Mouse (Mus musculus) mouse trophoblast stem cell (cell line): Measurements from ENCODE around the gene Hoxd13.

Experiments used
- in situ Hi-C, 2 experiments: fragments of 300-500 bp; cut with MseI, MboI; formaldehyde crosslinking; loops; 2 replicates in 1 of 2; 3 replicates in 1 of 2; pipeline ENCODE4 v1.15.1; 2025

The Hoxd13 gene

DNA sequence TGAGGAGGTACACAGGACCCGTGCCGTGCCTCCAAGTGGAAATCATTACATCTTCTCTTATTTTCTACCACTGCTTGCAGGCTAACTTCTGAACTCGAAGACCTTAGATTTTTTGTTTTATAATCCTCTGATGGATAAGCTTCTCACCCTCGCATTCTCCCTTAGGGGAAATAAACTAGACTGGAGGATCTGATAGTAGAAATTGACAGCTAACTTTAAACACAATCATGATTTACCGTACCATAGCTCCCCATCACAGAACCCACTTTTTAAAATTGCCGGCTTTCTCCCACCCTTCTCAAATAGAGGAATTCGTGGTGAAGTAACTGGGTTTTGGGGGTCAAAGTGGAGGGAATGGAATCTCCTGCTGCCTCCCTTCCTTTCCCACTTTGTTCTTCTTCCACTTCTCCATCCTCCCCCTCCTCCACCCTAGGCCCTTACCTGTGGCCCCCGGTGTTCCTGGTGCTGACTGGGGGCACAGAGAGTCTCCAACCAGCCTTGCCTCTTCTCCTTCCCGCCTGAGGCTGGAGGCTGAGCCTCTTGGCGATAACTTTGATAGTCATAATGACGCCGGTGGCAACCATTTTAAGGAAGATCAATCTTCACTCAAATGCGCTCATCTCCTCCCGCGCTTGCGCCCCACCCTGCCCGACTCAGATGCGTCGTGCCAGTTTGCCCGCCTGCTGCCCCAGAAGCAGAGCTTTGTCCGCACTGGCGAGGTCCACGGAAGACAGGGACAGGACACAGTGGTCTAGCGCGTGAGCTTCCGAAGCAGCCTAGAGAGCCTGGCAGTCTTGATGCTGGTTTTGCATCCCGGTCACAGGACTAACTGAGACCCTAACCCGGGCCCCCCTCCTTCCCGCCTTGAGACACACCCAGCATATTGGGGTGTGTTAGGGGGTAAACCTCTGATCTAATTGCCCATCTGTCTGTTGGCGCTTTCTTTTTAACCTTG lies 7.4 kb upstream of the Hoxd13 start:
- in situ Hi-C loops: loop anchor here (10.0 kb wide), 2 partner anchors 356 to 366 kb away; no protein-coding TSS in a partner anchor

DNA sequence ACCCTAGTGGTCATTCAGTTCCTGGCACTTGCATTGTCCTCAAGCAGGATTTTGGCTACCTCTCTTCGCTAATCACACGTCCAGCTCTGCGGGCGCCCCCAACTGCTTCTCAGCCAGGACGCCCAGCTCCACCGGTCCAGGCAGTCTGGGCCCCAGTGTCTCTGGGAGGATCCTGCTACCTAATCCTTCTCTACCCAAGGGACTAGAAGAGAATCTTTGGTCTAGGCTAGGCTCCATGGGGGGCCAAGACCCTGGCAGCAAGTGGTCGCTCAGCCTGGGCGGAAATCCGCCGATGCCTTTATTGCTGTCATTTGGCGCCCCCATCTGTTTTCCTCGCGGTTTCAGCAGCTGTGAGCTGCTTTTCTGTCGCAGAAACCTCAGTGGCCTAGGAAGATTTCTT lies 6.4 kb upstream of the Hoxd13 start:
- in situ Hi-C loops: loop anchor here (10.0 kb wide), 2 partner anchors 357 to 367 kb away; no protein-coding TSS in a partner anchor

DNA sequence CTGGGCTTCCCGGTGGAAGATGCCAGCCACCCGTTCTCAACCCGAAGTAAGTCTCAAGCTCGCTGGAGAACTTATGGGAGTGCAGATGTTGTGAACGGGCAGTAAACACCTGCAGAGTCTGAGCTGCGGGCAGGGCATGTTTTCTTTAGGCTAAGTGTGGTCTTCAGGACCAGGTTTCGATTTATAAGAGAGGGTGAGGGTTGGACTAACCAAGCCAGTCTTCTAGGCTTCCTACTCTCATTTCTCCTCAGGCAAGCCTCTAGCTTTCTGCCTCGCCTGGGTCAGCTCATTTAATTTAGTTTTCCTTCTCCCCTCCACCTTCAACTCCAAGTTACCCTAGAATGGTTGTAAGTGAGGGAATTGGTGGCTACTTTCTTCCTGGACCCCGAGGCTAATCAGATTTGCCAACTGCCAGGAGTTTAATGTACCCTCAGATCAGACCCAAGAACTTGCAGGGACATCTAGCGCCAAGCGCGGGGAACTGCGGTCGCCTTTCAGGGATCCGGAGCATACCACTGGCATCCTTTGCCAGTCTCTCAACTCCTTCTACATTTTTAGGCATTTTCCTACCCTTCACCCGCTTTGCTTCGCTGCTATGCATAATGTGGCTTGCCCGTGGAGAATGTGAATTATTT lies 4.7 kb upstream of the Hoxd13 start:
- in situ Hi-C loops: loop anchor here (10.0 kb wide), 2 partner anchors 359 to 369 kb away; no protein-coding TSS in a partner anchor

DNA sequence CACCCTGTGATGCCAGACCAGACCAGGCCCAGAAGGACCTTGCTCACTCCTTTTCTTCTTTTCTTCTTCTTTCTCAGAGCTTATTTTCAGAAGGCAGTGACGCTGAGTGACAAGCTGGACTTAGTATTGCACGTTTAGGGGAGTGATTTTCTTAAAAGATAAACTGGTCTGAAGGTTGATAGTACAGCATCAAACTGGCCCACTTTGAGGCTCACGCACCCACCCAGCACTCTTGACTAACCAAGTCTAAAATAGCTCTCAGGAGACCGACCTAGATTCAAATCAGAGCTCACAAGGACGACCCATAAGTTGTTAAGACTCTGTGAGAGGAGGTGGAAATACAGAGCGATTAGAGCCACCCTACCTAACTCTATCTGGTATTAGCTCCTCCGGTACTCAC lies 1.7 kb upstream of the Hoxd13 start:
- in situ Hi-C loops: loop anchor here (10.0 kb wide), 2 partner anchors 362 to 372 kb away; no protein-coding TSS in a partner anchor

DNA sequence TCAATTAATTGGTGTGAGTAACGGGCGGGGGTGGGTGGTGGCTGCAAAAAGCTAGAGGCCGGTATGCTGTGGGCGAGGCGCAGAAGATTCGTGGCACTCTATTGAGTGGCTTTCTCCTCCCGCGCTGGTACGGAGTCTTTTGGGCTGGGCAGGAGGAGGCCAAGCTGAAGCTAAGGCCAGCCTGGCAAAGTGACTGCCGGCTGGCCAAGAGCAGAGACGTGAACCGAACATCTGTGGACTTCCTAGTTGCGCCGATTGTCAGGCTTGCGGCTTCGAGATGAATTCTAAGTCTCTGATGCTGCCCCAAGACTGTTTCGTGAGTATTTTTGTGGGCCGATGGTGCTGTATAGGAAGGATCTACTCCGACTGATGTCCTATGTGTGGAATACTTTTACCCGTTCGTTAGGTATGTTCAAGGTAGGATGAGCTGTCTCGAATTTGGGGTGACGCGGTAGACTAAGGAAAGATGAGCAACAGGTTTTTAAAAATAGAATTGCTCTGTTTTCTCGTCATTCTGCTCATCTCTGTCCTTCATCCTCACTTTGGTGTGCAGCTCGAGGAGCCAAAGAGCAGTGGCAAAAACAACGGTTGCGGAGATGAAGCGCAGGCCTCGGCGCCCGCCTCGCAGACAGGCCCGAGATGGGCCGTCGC lies 794 bp upstream of the Hoxd13 start:
- in situ Hi-C loops: loop anchor here (10.0 kb wide), 2 partner anchors 363 to 373 kb away; no protein-coding TSS in a partner anchor

DNA sequence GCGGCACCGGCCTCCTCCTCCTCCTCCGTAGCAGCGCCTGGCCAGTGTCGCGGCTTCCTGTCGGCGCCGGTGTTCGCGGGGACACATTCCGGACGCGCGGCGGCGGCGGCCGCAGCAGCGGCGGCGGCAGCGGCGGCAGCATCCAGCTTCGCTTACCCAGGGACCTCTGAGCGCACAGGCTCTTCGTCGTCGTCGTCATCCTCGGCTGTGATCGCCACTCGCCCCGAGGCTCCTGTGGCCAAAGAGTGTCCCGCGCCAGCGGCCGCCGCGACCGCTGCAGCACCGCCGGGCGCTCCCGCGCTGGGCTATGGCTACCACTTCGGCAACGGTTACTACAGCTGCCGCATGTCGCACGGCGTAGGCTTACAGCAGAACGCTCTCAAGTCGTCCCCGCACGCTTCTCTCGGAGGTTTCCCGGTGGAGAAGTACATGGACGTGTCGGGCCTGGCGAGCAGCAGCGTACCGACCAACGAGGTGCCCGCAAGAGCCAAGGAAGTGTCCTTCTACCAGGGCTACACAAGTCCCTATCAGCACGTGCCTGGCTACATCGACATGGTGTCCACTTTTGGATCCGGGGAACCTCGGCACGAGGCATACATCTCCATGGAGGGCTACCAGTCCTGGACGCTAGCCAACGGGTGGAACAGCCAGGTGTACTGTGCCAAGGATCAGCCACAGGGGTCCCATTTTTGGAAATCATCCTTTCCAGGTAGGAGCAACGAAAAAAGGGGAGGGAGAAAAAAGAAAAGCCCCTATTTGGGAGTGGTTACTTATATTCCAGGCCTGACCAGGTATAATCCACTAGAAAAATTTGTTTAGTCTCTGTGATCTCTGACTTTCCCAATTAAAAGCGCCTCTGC lies 490 bp downstream of the Hoxd13 start:
- in situ Hi-C loops: loop anchor here (10.0 kb wide), 2 partner anchors 364 to 374 kb away; no protein-coding TSS in a partner anchor

DNA sequence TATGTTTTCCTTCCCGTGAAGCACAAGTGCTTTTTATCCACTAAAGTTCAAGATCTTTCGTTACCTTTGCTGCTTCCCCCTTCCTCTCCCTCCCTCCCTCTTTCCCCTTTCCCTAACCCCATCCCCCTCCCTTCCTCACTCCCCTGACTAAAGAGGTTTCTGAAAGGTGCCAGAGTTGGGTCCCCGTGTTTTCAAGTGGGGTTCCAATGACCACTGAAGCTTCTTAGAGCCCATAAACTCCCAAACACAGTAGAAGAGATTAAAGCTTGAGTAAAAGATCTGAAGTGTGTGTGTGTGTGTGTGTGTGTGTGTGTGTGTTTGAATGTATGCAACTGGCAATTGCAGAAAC lies 1.1 kb downstream of the Hoxd13 start:
- in situ Hi-C loops: loop anchor here (10.0 kb wide), 2 partner anchors 364 to 374 kb away; no protein-coding TSS in a partner anchor

DNA sequence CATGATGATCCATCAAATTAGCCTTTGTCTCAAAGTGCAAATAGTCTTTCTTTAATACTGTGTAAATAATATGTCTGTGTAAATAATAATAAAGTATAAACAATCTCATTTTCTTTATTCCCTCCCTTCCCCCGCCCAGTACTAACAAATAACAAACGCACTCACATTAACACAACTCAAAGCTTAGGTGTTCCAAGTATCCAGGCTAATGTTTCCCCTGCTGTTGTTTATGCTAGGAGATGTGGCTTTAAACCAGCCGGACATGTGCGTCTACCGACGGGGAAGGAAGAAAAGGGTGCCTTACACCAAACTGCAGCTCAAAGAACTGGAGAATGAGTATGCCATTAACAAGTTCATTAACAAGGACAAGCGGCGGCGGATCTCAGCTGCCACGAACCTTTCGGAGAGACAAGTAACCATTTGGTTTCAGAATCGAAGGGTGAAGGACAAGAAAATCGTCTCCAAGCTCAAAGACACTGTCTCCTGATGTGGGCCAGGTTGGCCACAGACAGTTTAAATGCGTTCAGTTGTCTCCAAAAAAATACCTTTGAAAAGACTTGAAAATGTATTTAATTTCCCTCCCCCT lies 1.6 kb downstream of the Hoxd13 start:
- in situ Hi-C loops: loop anchor here (10.0 kb wide), 2 partner anchors 365 to 375 kb away; no protein-coding TSS in a partner anchor

DNA sequence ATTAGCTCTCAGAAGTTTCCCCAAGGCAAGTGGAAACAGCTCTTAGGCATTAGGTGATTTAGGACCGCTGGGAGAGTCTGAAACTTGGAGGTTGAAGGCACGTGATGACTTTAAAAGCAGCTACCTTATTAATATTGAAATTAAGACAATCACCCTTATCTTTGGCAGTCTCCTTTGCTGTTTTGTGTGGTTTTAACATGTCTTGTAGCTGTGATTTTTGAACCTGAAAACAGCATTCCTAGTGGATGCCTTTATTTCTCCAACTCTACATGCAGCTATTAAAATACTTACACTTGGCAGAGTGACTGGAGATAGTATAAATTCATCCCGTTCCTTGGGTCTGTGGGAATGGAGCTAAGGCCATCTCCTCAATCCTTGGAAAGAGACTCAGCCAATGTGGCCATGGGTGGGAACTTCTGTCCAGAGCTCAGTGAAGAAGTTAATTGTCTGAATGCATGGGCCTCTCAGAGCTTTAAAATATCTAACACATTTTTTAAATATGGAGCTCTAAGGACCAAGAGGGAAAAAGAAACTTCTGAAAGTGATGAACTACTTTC lies 2.6 kb downstream of the Hoxd13 start:
- in situ Hi-C loops: no loop called here

DNA sequence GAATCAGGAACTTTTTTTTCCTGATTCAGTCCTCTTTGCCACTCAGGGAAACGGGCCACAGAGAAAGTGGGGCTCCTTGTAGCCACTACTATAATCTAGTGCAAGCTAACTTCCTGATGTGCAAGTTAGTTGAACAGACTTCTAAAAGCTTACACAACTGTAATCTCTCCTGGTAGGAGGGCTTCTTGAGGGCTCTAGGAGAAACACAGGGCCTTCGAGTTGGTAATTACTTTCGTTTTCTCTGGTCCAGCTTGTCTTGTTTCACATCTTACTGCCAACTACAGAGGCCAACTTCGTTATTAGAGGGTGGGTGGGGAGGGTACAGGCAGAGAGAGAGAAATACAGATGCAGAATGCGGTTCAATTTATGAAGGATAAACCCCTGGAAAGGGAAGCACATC lies 3.7 kb downstream of the Hoxd13 start:
- in situ Hi-C loops: no loop called here

DNA sequence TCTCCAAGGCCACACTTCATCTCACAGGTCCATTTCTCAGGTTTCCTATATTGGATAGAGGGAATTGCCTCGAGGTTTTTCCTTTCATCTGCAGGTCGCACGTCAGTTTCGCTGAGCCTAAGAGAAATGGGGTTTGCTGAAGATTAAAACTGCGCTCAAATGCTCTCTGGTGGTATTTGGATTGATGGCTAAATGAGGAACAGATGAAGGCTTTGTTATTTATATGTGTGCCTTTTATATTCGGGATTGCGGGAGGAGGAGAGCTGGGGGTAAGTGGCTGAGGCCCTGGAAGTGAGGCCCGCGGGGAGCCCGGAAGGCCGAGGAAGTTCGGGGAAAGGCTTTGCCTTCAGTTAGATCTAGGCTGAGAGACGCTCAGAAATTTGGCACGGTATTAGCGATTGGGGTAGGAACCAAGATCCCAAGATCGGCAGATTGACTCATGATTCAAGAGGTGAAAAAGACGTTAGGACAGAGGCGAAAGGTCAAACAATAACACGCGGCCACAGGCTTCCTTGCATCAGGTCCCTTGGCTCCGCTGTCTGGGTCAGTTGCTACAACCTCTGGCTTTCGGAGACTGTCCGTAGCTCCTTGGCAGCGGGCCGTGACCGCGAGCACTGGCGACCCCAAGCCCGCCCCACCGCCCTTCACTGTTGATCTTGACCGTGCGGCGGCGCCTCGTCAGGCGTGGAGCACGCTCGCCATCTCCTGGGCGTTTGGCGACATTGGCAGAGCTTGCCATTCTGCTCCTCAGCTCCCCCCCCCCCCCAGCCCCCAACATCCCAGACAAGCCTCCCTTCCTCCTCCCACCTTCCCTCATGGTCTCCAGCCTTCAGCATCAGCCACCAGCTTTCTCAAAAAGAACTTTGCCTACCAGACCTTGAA lies 4.6 kb downstream of the Hoxd13 start:
- in situ Hi-C loops: no loop called here

DNA sequence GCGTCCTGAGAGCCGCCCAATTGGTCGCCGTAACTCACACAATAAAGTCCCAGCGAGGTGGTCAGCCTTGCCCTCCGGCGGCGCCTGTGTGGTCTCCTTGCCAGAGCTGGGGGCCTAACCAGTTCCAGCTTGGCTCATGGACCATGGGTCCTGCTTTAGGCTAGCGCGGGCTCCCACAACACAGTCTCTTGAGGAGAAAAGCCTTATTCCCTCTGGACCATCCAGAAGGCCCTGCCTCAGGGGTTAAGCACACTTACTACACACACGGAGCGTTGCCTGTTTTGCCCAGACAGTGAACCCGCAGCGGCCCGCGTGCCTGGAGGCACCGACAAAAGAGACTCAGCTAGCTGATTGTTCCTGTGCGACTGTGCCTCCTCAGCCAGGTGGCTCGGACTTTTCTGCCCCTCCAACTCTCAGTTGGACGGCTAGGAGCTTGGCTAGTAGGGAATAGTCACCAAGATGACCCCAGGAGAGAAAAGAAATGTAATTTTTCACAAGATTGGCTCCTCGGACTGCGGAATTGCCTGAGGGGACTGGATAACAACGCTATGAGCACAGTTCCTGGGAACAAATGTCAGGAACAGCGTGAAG lies 5.8 kb downstream of the Hoxd13 start:
- in situ Hi-C loops: no loop called here

DNA sequence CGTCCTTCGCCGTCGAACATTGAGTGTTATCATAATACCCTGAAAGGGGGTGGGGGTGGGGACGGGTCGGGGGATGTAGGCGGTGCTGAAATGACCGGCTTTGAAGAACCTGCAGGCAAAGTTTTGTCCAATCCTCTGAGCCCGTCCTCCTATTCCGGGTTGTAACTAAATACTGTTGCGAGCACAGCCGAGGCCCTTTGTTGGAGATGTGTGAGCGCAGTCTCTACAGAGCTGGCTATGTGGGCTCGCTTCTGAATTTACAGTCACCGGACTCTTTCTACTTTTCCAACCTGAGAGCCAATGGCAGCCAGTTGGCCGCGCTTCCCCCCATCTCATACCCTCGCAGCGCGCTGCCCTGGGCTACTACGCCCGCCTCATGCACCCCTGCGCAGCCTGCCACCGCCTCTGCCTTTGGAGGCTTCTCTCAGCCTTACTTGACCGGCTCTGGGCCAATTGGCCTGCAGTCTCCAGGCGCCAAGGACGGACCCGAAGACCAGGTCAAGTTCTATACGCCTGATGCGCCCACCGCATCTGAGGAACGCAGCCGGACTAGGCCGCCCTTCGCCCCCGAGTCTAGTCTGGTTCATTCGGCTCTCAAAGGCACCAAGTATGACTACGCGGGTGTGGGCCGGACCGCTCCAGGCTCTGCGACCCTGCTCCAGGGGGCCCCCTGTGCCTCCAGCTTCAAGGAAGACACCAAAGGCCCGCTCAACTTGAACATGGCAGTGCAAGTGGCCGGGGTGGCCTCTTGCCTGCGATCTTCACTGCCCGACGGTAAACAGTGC lies 7.0 kb downstream of the Hoxd13 start, which contains the start of gene Hoxd12:
TSS of gene Hoxd12 (plus strand) at position 133 of the 785 bp plus-strand sequence.
- in situ Hi-C loops: no loop called here

DNA sequence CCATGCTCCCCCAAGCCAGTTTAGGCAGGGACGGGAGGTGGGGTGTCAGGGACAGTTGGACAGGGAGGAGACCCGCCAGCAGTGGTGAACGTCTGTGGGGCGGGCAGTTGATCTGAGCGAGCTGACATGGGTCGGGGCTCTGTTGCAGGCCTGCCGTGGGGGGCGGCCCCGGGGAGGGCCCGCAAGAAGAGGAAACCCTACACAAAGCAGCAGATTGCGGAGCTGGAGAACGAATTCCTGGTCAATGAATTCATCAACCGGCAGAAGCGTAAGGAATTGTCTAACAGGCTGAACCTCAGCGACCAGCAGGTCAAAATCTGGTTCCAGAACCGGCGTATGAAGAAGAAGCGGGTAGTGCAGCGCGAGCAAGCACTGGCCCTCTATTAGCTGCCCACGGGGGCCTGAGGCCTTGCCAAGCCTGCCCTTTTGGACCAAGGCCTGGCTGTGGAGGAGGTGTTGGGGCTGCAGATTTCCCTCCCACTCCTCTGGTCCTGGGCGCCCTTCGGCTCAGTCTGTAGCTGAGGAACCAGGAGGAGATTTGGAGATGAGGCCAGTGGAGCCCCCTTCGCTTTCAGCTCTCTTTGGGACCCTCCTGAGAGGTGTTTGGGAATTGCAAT lies 7.7 kb downstream of the Hoxd13 start:
- in situ Hi-C loops: no loop called here

DNA sequence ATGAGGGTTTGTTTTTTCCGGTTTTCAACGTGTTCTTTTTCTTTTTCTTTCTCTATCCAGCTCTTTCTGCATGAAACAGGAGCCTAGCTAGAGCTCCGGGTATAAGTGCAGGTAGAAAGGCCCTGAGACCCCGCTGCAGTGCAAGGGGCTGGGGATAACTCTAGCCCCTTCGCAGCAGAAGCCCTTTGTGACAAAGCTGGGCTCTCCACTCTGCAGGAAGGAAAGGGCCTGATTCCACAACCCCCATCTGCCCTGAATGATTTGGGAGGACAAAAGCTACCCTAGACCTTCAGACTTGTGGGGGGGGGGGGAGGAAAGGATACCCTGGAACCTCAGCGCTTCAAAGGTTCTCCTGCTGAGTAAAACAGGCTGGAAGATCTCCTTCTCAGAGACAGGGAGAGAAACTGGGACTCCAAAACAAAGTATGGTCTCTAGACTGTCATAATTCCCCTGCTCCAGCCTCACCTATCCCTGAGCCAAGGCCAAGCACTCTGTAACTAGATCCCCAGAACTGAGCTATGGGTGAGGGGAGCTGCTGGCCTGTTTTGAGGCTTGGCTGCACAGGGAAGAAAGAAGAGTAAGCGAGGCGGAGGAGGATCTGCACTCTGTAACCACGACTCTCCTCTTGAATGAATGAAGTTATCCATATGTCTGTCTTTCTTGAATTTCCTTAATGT lies 8.4 kb downstream of the Hoxd13 start:
- in situ Hi-C loops: no loop called here

DNA sequence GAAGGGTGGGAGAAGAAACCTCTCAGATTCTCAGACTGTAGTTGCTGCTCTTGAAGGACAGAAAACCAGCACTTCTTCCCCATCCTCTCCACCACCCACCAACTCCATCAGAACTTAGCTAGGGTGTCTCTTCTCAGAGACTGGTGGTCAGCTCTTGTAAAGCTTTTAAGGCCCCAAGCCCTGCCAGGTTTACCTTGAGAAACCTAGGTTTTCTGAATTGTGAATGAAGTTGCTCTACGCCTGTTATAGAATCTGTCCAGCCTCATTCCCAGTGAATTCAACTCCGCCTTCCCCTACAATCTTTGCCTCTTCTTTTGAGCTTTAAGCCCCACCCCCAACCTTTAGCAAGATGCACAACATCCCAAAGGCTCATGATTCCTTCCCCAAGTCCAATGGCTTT lies 9.0 kb downstream of the Hoxd13 start:
- in situ Hi-C loops: no loop called here
